Mouse (Mus musculus) bone marrow, adult 2 months (tissue): ENCODE measurements around the gene Dennd1c. TPM values are rescaled to one million over a fixed set of nuclear protein-coding genes. Genes with fewer than 3 reads are reported as not detected.

Experiments
- H3K27ac ChIP-seq: fragments of 200-500 bp; 2 replicates; pipeline ENCODE4 v1.5.1; 2012; ENCODE audit warnings: low read depth, mild to moderate bottlenecking, control low read depth, inconsistent platforms, low read length; ENCODE audit not compliant: control insufficient read depth, poor library complexity, insufficient read depth
- H3K4me1 ChIP-seq: fragments of 200-500 bp; 2 replicates; pipeline ENCODE4 v1.6.1; 2011; ENCODE audit warnings: low read length; ENCODE audit not compliant: control insufficient read depth, insufficient read depth
- H3K4me3 ChIP-seq: fragments of 200-500 bp; replicated peaks from 2 replicates; pipeline ENCODE3; 2011; ENCODE audit warnings: mild to moderate bottlenecking, low read depth, low read length, control low read depth; ENCODE audit not compliant: control insufficient read depth
- CTCF ChIP-seq: fragments of 200-500 bp; IDR thresholded peaks from 2 replicates; pipeline ENCODE4 v1.5.1; 2011; ENCODE audit warnings: low read length, control low read depth; ENCODE audit not compliant: control insufficient read depth, insufficient read depth
- POLR2A ChIP-seq: fragments of 200-500 bp; IDR thresholded peaks from 2 replicates; pipeline ENCODE4 v1.6.1; 2011; ENCODE audit warnings: low read depth, mild to moderate bottlenecking, control low read depth, low read length, borderline replicate concordance; ENCODE audit not compliant: control insufficient read depth
- WGBS: fragments of 180-500 bp; shearing (Covaris S2); methylation state at CpG from one replicate; pipeline ENCODE4 v1.1.7; 2018; 5-methylcytosine and 5-hydroxymethylcytosine counted together
- polyA plus RNA-seq: library from polyadenylated mRNA; stranded (reverse); fragments of >200 nt; gene quantifications from 2 replicates; pipeline ENCODE4 v1.2.4, GENCODE M21; 2011; ENCODE audit warnings: low replicate concordance; ENCODE audit not compliant: missing spikeins, insufficient read depth, insufficient read length

Dennd1c gene
- polyA plus RNA-seq, 1 experiment = 96.5 TPM

GRCm38 (mm10) chr17:57112768-57113474 is 34.6 kb upstream of the Dennd1c start:
- Histone ChIP-seq H3K27ac (no peak overlapping the region), H3K4me3 (no peak overlapping the region), H3K4me1 (no peaks in the 10 kb centered on the region)
- 40% methylated on average over 10 of the region's 10 CpGs for WGBS
- TF ChIP-seq CTCF (no peak), POLR2A (no peak)

GRCm38 (mm10) chr17:57110005-57110404 is 31.7 kb upstream of the Dennd1c start:
- no peaks in the 10 kb centered on the region; the same call in 1 of the 2 replicates for H3K4me1 ChIP-seq
- no peak overlapping the region for H3K27ac ChIP-seq
- 63% methylated on average over 1 of the region's 1 CpGs for WGBS
- H3K4me3 ChIP-seq = no peak overlapping the region
- TF ChIP-seq POLR2A = no peak
- TF ChIP-seq CTCF = no peak

- Histone ChIP-seq H3K27ac (no peak overlapping the region), H3K4me3 (no peak overlapping the region), H3K4me1 (no peaks in the 10 kb centered on the region; the same call in 1 of the 2 replicates)
- 47% methylated on average over 5 of the region's 5 CpGs for whole genome bisulfite sequencing
- TF ChIP-seq CTCF (no peak), POLR2A (no peak)
These were observed 30.4 kb upstream of the Dennd1c start for GRCm38 (mm10) chr17:57108666-57109171.

GRCm38 (mm10) chr17:57108040-57108665 is 29.8 kb upstream of the Dennd1c start:
- H3K4me1 ChIP-seq = no peaks in the 10 kb centered on the region; the same call in 1 of the 2 replicates
- WGBS = 84% methylated on average over 7 of the region's 7 CpGs
- TF ChIP-seq CTCF = no peak
- TF ChIP-seq POLR2A = no peak

GRCm38 (mm10) chr17:57107064-57107463 is 28.8 kb upstream of the Dennd1c start:
- TF ChIP-seq CTCF = no peak
- no peak for TF ChIP-seq POLR2A
- H3K4me1 ChIP-seq = no peaks in the 10 kb centered on the region; the same call in 1 of the 2 replicates
- 72% methylated on average over 5 of the region's 5 CpGs for WGBS
- H3K27ac ChIP-seq = no peak overlapping the region
- no peak overlapping the region for H3K4me3 ChIP-seq

More at GRCm38 (mm10) chr17:57108040-57108665, 29.8 kb upstream of the Dennd1c start:
- Histone ChIP-seq H3K27ac (no peak overlapping the region), H3K4me3 (no peak overlapping the region)

- Histone ChIP-seq H3K27ac (no peak overlapping the region), H3K4me3 (no peak overlapping the region), H3K4me1 (no peaks in the 10 kb centered on the region; the same call in 1 of the 2 replicates)
- 45% methylated on average over 9 of the region's 9 CpGs for WGBS
- no peak for TF ChIP-seq POLR2A
- TF ChIP-seq CTCF = no peak
These were observed 27.7 kb upstream of the Dennd1c start for GRCm38 (mm10) chr17:57106035-57106368.

- H3K27ac ChIP-seq = peak within 1 kb of the TSS; percentile 36; the same call in 1 of the 2 replicates
These were observed 27.1 kb upstream of the Dennd1c start, which contains the start of gene Tnfsf9 for GRCm38 (mm10) chr17:57105181-57106034. TSS of gene Tnfsf9 (plus strand) at chr17:57105325.

More at GRCm38 (mm10) chr17:57105181-57106034, 27.1 kb upstream of the Dennd1c start, which contains the start of gene Tnfsf9:
- H3K4me1 ChIP-seq = no peaks in the 10 kb centered on the region; the same call in 1 of the 2 replicates
- H3K4me3 ChIP-seq = peak within 1 kb of the TSS; percentile 91
- under 1% methylated on average over 58 of the region's 61 CpGs for WGBS
- TF ChIP-seq CTCF (no peak), POLR2A (peak; percentile 44; the same call in 1 of the 2 replicates)
